Mouse (Mus musculus) testis, adult 2 months (tissue): Measurements from ENCODE around the gene Prkce.

Source experiments
- CTCF ChIP-seq: fragments of 200-500 bp; IDR thresholded peaks from 2 replicates; pipeline ENCODE4 v1.5.1; 2012; ENCODE audit warnings: low read depth, mild to moderate bottlenecking, inconsistent platforms, low read length, moderate library complexity; ENCODE audit not compliant: control insufficient read depth, insufficient read depth, insufficient replicate concordance
- POLR2A ChIP-seq: fragments of 200-500 bp; IDR thresholded peaks from 2 replicates; pipeline ENCODE4 v1.6.1; 2012; ENCODE audit warnings: low read depth, mild to moderate bottlenecking, inconsistent platforms, low read length, moderate library complexity; ENCODE audit not compliant: control insufficient read depth

DNA sequence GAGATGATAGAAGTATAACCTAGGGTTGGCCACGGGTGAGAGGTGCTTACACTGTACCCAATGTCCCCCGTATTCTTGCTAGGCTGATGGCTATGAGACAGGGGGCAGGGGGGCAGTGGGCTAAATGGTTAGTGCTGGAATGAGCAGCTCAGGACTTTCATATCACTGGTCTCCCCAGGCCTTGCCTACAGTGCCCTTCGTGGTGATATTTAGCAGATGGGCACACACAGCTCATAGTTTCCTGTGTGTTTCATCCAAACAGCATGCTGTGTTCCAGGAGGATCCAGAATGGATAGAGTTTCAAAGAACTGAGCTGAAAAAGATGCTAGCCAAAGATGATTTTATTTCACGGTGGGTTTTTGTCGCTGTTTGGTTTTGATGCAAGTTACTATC is 241.0 kb downstream of the Prkce start:
- TF ChIP-seq CTCF (no peak), POLR2A (no peak)
